Mouse (Mus musculus): ENCODE measurements around the gene Ncf4. TPM values are rescaled to one million over a fixed set of nuclear protein-coding genes. Genes with fewer than 3 reads are reported as not detected.
"Not testable (repeated sequence)": the region's sequence is repeated elsewhere in the genome, so short reads cannot be mapped to it uniquely, and the experiment has no call there.

The Ncf4 gene
- polyA plus RNA-seq, 1 experiment from 2014 or later = 3.8 TPM

DNA sequence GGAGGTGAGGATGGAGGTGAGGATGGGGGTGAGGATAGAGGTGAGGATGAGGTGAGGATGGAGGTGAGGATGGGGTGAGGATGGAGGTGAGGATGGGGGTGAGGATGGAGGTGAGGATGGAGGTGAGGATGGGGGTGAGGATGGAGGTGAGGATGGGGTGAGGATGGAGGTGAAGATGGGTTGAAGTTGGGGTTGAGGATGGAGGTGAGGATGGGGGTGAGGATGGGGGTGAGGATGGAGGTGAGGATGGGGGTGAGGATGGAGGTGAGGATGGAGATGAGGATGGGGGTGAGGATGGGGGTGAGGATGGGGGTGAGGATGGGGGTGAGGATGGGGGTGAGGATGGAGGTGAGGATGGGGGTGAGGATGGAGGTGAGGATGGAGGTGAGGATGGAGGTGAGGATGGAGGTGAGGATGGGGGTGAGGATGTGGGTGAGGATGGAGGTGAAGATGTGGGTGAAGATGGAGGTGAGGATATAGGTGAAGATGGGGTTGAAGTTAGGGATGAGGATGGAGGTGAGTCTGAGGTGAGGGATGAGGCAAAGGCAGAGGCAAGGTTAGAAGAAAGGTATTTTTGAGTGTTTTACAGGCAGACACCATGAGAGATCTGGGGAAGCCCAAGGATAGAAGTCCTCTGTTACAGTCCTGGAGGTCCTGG lies 12.1 kb downstream of the Ncf4 start:
- not testable (repeated sequence) for H3K27ac ChIP-seq; H3K9ac ChIP-seq (replicated peaks); H3K4me1 ChIP-seq (replicated peaks); H3K9me3 ChIP-seq; H3K36me3 ChIP-seq; H3K4me2 ChIP-seq; H3K4me3 ChIP-seq (replicated peaks); ATAC-seq (ENCODE audit: insufficient number of reproducible peaks, insufficient read depth, low FRiP score, low TSS enrichment, low read depth)
- H3K27me3 ChIP-seq = peaks cover 37% of the 10 kb centered on the region

DNA sequence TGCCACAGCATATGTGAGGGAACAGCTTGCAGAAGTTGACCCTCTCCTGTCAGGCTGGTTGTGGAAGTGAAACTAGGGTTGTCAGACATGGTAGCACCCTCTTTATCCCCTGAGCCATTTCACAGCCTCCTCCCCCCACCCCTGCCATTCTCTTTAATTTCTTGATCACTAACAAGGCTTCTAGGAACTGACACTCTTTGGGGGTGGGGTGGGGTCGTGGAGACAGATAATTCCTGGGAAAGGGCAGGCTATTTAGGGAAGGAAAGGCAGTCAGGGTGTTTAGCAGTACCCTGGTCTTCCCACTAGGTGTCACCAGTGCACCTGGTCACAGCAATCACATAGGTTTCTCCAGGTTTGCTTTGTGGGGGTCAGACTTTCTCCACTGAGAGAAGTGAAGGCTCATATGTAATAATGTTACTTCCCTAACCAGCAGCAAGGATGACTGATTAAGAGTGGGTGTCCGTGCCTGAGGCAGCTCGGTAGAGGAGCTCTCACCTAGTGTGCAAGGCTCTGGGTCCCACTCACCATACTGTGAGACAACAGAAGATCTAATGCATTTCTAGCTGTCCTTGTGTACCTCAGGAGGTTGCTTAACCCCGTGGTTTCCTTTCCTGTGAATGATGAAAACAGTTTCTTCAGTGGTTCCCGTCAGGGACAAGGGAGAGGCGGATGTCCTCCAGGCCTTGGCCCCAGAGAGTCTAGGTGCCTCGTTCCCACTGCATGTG lies 12.9 kb downstream of the Ncf4 start:
- WGBS = 44% methylated on average over 7 of the region's 7 CpGs
- H3K4me1 ChIP-seq (replicated peaks) = no peaks in the 10 kb centered on the region
- H3K9ac ChIP-seq (replicated peaks) = no peak overlapping the region
- no peak for ATAC-seq (ENCODE audit: insufficient number of reproducible peaks, insufficient read depth, low FRiP score, low TSS enrichment, low read depth)
- H3K27me3 ChIP-seq = peaks cover 32% of the 10 kb centered on the region
- H3K36me3 ChIP-seq = no peaks in the 10 kb centered on the region
- no peak overlapping the region for H3K4me2 ChIP-seq
- H3K9me3 ChIP-seq = no peaks in the 10 kb centered on the region
- H3K4me3 ChIP-seq (replicated peaks) = no peak overlapping the region
- no peak overlapping the region for H3K27ac ChIP-seq

DNA sequence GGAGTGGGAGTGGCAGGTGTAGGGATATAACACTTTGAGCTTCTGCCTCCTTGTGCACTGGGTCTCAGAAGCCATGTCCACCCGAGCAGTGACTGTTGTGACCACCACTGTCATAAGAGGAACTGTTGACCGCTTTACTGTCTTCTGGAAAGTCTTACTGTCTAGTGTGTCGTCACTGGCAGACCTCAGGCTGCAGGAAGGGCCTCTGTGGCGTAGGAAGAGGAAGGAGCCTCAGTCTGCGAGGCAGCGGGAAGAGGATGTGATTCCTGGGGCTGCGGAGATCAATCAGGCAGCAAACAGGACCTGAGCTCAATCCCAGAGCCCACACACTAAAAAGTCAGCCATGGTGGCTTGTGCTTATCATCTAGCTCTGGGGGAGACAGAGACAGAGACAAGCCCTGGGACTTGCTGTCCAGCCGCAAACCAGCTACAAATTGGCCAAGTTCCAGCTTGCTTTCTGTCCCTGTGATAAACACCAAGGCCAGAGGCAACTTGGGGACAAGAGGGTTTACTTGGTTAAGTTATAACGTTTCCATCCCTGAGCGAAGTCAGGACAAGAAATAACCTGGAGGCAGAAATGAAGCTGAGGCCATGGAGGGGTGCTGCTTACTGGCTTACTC lies 13.8 kb downstream of the Ncf4 start:
- H3K9ac ChIP-seq (replicated peaks) = no peak overlapping the region
- H3K4me3 ChIP-seq (replicated peaks) = no peak overlapping the region
- no peaks in the 10 kb centered on the region for H3K36me3 ChIP-seq
- ATAC-seq (ENCODE audit: insufficient number of reproducible peaks, insufficient read depth, low FRiP score, low TSS enrichment, low read depth) = no peak
- no peak overlapping the region for H3K27ac ChIP-seq
- WGBS = 76% methylated on average over 10 of the region's 10 CpGs
- H3K4me2 ChIP-seq = no peak overlapping the region
- H3K4me1 ChIP-seq (replicated peaks) = no peaks in the 10 kb centered on the region
- no peaks in the 10 kb centered on the region for H3K9me3 ChIP-seq
- H3K27me3 ChIP-seq = peaks cover 25% of the 10 kb centered on the region

- Histone ChIP-seq H3K4me1 (replicated peaks) (no peaks in the 10 kb centered on the region), H3K27ac (no peak overlapping the region), H3K9me3 (no peaks in the 10 kb centered on the region), H3K9ac (replicated peaks) (no peak overlapping the region), H3K4me3 (replicated peaks) (no peak overlapping the region), H3K36me3 (no peaks in the 10 kb centered on the region), H3K4me2 (no peak overlapping the region), H3K27me3 (0 out of 2 replicates have a peak, but pooled peaks cover 2% of the 10 kb centered on the region)
- 67% methylated on average over 13 of the region's 13 CpGs for WGBS
- no peak for ATAC-seq (ENCODE audit: insufficient number of reproducible peaks, insufficient read depth, low FRiP score, low TSS enrichment, low read depth)
Measured at GRCm38 (mm10) chr15:78260668-78261333, 16.2 kb downstream of the Ncf4 start.

DNA sequence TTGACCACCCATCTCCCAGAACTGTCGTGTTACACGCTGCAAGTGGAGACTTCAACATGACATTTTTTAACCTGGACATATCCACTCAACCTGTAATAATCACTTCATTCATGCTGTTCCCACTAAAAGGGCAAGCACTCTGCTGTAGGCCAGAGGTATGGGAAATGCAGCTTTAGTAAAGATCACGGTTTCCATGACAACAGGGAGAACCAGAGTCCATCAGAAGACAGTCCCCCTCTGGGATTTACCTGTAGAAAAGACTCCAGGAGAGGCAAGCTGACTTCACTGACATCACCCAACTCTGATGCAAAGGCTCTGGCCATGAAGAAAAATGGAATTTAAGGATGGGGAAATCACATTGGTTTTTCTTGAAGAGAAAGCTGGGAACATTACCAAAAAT lies 18.7 kb downstream of the Ncf4 start:
- Histone ChIP-seq H3K4me1 (replicated peaks) (0 out of 2 replicates have a peak, but pooled peaks cover 3% of the 10 kb centered on the region), H3K27ac (no peak overlapping the region), H3K9ac (replicated peaks) (no peak overlapping the region), H3K36me3 (no peaks in the 10 kb centered on the region), H3K27me3 (no peaks in the 10 kb centered on the region), H3K4me3 (replicated peaks) (no peak overlapping the region), H3K4me2 (no peak overlapping the region), H3K9me3 (no peaks in the 10 kb centered on the region)
- ATAC-seq (ENCODE audit: insufficient number of reproducible peaks, insufficient read depth, low FRiP score, low TSS enrichment, low read depth) = no peak
- 83% methylated on average over 3 of the region's 3 CpGs for WGBS

- 0 out of 2 replicates have a peak, but pooled peaks cover 3% of the 10 kb centered on the region for H3K4me1 ChIP-seq (replicated peaks)
- H3K27ac ChIP-seq = no peak overlapping the region
- H3K4me2 ChIP-seq = no peak overlapping the region
- no peaks in the 10 kb centered on the region for H3K27me3 ChIP-seq
- H3K9ac ChIP-seq (replicated peaks) = no peak overlapping the region
- WGBS = 80% methylated on average over 10 of the region's 10 CpGs
- H3K36me3 ChIP-seq = no peaks in the 10 kb centered on the region
- no peak overlapping the region for H3K4me3 ChIP-seq (replicated peaks)
- H3K9me3 ChIP-seq = 0 out of 2 replicates have a peak, but pooled peaks cover 5% of the 10 kb centered on the region
- no peak for ATAC-seq (ENCODE audit: insufficient number of reproducible peaks, insufficient read depth, low FRiP score, low TSS enrichment, low read depth)
Measured at GRCm38 (mm10) chr15:78267441-78267840, 22.8 kb downstream of the Ncf4 start.

- H3K4me1 ChIP-seq (replicated peaks) = 0 out of 2 replicates have a peak, but pooled peaks cover 3% of the 10 kb centered on the region
- WGBS = 76% methylated on average over 4 of the region's 4 CpGs
- ATAC-seq (ENCODE audit: insufficient number of reproducible peaks, insufficient read depth, low FRiP score, low TSS enrichment, low read depth) = no peak
- no peaks in the 10 kb centered on the region for H3K27me3 ChIP-seq
- H3K9me3 ChIP-seq = 0 out of 2 replicates have a peak, but pooled peaks cover 5% of the 10 kb centered on the region
- no peaks in the 10 kb centered on the region for H3K36me3 ChIP-seq
- H3K27ac ChIP-seq = no peak overlapping the region
- no peak overlapping the region for H3K4me2 ChIP-seq
- no peak overlapping the region for H3K4me3 ChIP-seq (replicated peaks)
- H3K9ac ChIP-seq (replicated peaks) = no peak overlapping the region
Measured at GRCm38 (mm10) chr15:78267865-78268264, 23.3 kb downstream of the Ncf4 start.

DNA sequence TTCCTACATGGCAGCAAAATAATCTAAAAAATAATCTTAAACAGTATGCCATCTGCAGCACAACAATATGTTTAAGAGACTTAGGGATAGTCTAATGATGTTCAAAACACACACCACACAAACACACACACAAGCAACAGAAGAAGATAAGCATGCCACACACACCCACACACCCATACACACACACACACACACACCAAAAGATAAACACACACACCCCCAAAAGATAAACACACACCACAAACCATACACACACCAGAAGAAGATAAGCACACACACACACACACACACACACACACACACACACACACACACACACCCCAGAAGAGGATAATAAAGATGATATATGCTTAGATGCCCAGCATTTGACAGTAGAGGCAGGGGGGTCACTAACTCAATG lies 26.6 kb downstream of the Ncf4 start:
- H3K27me3 ChIP-seq = no peaks in the 10 kb centered on the region
- 0 out of 2 replicates have a peak, but pooled peaks cover 3% of the 10 kb centered on the region for H3K4me1 ChIP-seq (replicated peaks)
- no peak for ATAC-seq (ENCODE audit: insufficient number of reproducible peaks, insufficient read depth, low FRiP score, low TSS enrichment, low read depth)

GRCm38 (mm10) chr15:78278308-78278707 lies 33.7 kb downstream of the Ncf4 start:
- no peaks in the 10 kb centered on the region for H3K4me1 ChIP-seq (replicated peaks)
- H3K4me3 ChIP-seq (replicated peaks) = no peak overlapping the region
- H3K27ac ChIP-seq = no peak overlapping the region
- no peak overlapping the region for H3K9ac ChIP-seq (replicated peaks)
- H3K36me3 ChIP-seq = no peaks in the 10 kb centered on the region
- 84% methylated on average over 2 of the region's 2 CpGs for WGBS
- no peaks in the 10 kb centered on the region for H3K27me3 ChIP-seq
- no peaks in the 10 kb centered on the region for H3K9me3 ChIP-seq
- no peak for ATAC-seq (ENCODE audit: insufficient number of reproducible peaks, insufficient read depth, low FRiP score, low TSS enrichment, low read depth)
- H3K4me2 ChIP-seq = no peak overlapping the region

More for the DNA sequence above, 26.6 kb downstream of the Ncf4 start:
- Histone ChIP-seq H3K27ac (no peak overlapping the region), H3K36me3 (no peaks in the 10 kb centered on the region), H3K4me2 (no peak overlapping the region), H3K9ac (replicated peaks) (no peak overlapping the region), H3K4me3 (replicated peaks) (no peak overlapping the region), H3K9me3 (0 out of 2 replicates have a peak, but pooled peaks cover 5% of the 10 kb centered on the region)

DNA sequence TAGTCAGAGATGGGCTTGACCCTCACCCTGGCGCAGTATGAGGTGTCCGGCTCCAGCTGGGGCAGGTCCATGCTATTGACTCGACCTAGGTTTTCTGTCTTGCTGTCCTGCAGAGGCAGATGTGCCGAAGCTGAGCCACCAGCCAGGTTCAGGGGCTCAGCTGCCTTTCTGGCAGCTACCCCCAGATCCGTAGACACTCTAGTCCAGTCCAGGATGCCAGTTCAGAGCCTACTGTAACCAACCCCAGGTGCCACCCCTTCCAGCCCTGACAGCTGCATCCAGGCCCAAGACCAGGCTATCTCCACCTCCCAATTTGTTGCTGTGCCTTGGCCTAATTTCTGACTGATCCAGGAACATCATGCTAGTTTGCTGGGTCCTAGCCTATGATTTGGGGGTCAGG lies 43.3 kb downstream of the Ncf4 start:
- Histone ChIP-seq H3K9me3 (no peaks in the 10 kb centered on the region), H3K4me2 (no peak overlapping the region), H3K9ac (replicated peaks) (no peak overlapping the region), H3K27me3 (no peaks in the 10 kb centered on the region), H3K36me3 (no peaks in the 10 kb centered on the region), H3K4me1 (replicated peaks) (no peaks in the 10 kb centered on the region), H3K27ac (no peak overlapping the region), H3K4me3 (replicated peaks) (no peak overlapping the region)
- no peak for ATAC-seq (ENCODE audit: insufficient number of reproducible peaks, insufficient read depth, low FRiP score, low TSS enrichment, low read depth)
- 74% methylated on average over 5 of the region's 5 CpGs for WGBS

DNA sequence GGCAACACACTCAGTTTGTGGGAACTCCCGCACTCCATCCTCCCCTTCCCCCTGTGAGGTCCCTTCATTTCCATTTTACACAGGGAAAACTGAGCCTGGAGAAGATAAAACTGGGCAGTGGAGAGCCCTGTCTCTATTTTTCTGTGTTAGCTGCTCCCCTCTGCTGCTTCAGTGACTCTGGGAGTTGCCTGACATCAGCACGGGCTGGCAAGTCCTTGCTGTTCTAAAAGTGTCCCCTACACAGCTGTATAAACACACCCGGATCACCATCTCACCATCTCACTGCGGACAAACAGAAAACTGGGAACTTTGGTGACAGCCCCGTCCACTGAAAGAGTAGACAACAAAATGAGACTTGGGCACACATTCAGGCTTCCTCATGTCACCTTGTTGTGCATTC lies 45.2 kb downstream of the Ncf4 start:
- not testable (repeated sequence) for H3K4me1 ChIP-seq (replicated peaks); H3K4me3 ChIP-seq (replicated peaks); H3K27me3 ChIP-seq; H3K27ac ChIP-seq; H3K4me2 ChIP-seq; H3K9ac ChIP-seq (replicated peaks); ATAC-seq (ENCODE audit: insufficient number of reproducible peaks, insufficient read depth, low FRiP score, low TSS enrichment, low read depth); H3K36me3 ChIP-seq; H3K9me3 ChIP-seq
- 83% methylated on average over 5 of the region's 5 CpGs for WGBS

All from limb, embryonic 12.5 days (tissue).